Mouse (Mus musculus): Measurements from ENCODE around the gene Epb41l2.

The Epb41l2 gene

GRCm38 (mm10) chr10:25359208-25359958, at the start of gene Epb41l2:
Gene Epb41l2 (plus strand): TSS chr10:25359798.
- DNase-seq, result peak; percentile 97

GRCm38 (mm10) chr10:25309996-25310395, 49.6 kb upstream of the Epb41l2 start:
- no peak for DNase-seq

- no peak for DNase-seq
These were observed 48.9 kb upstream of the Epb41l2 start for GRCm38 (mm10) chr10:25310736-25311135.

- no peak for DNase-seq
These were observed 47.9 kb upstream of the Epb41l2 start for GRCm38 (mm10) chr10:25311554-25312212.

- DNase-seq, result no peak
These were observed 45.6 kb upstream of the Epb41l2 start for GRCm38 (mm10) chr10:25313856-25314584.

- no peak for DNase-seq
These were observed 41.9 kb upstream of the Epb41l2 start for GRCm38 (mm10) chr10:25317665-25318064.

- no peak for DNase-seq
These were observed 41.2 kb upstream of the Epb41l2 start for GRCm38 (mm10) chr10:25318405-25318804.

- DNase-seq, result no peak
These were observed 40.1 kb upstream of the Epb41l2 start for GRCm38 (mm10) chr10:25319531-25319930.

GRCm38 (mm10) chr10:25321198-25321597, 38.4 kb upstream of the Epb41l2 start:
- no peak for DNase-seq

- peak; percentile 54 for DNase-seq
These were observed 33.9 kb upstream of the Epb41l2 start for GRCm38 (mm10) chr10:25325690-25326089.

GRCm38 (mm10) chr10:25327511-25327910, 32.1 kb upstream of the Epb41l2 start:
- no peak for DNase-seq

GRCm38 (mm10) chr10:25330094-25330493, 29.5 kb upstream of the Epb41l2 start:
- DNase-seq, result no peak

GRCm38 (mm10) chr10:25331321-25332049, 28.1 kb upstream of the Epb41l2 start:
- no peak for DNase-seq

GRCm38 (mm10) chr10:25333390-25334079, 26.1 kb upstream of the Epb41l2 start:
- DNase-seq, result no peak

- no peak for DNase-seq
These were observed 18.9 kb upstream of the Epb41l2 start for GRCm38 (mm10) chr10:25340675-25341074.

GRCm38 (mm10) chr10:25342801-25343200, 16.8 kb upstream of the Epb41l2 start:
- DNase-seq, result no peak

GRCm38 (mm10) chr10:25353941-25354340, 5.7 kb upstream of the Epb41l2 start:
- no peak for DNase-seq

GRCm38 (mm10) chr10:25354390-25354789, 5.2 kb upstream of the Epb41l2 start:
- DNase-seq, result no peak

- DNase-seq, result peak; percentile 39
These were observed 587 bp downstream of the Epb41l2 start for GRCm38 (mm10) chr10:25359959-25360811.

GRCm38 (mm10) chr10:25362235-25362634, 2.6 kb downstream of the Epb41l2 start:
- no peak for DNase-seq

- no peak for DNase-seq
These were observed 5.6 kb downstream of the Epb41l2 start for GRCm38 (mm10) chr10:25365158-25365557.
